Mouse (Mus musculus): ENCODE data around the gene Gm20425. TPM values are rescaled to one million over a fixed set of nuclear protein-coding genes. Genes with fewer than 3 reads are reported as not detected.

Gm20425 gene
- polyA plus RNA-seq (2012), result not detected in 2 replicates

GRCm38 (mm10) chr9:103230151-103230951 lies at the start of gene Gm20425, which contains the start of gene Trf:
Gene Gm20425, minus strand, starts transcription at chr9:103230307.
Gene Trf, minus strand, starts transcription at chr9:103230444.
- H3K27me3 ChIP-seq (ENCODE audit: control insufficient read depth), result peaks cover 13% of the 10 kb centered on the region
- peak within 1 kb of the TSS; percentile 54 for H3K4me3 ChIP-seq (replicated peaks)
- no peak for TF ChIP-seq GATA1 (IDR thresholded peaks at IDR 0.05; ENCODE audit: low read length)
- TF ChIP-seq TAL1 (IDR thresholded peaks at IDR 0.05; ENCODE audit: low read length), result no peak
- H3K36me3 ChIP-seq (ENCODE audit: control insufficient read depth), result peaks cover 6% of the 10 kb centered on the region; the same call in 1 of the 2 replicates
- no peaks in the 10 kb centered on the region for H3K9me3 ChIP-seq (ENCODE audit: control insufficient read depth, low read length)
- H3K4me1 ChIP-seq (ENCODE audit: control insufficient read depth), result no peaks in the 10 kb centered on the region; the same call in 1 of the 2 replicates

DNA sequence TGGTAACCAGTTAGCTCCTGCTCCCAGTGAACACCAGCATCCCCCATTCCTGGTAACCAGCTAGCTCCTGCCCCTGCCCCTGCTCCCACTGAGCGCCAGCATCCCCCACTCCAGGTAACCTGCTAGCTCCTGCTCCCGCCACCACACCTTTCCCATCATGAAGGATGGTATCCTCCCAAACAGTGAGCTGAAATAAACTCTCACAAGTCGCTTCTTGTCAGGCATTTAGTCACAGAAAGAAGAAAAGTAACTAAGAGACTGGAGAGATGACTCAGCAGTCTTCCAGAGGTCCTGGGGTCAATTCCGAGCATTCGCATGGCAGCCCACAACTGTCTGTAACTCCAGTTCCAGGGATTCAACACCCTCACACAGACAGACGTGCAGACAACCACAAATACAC lies 46.8 kb upstream of the Gm20425 start:
- peaks cover 99% of the 10 kb centered on the region for H3K36me3 ChIP-seq (ENCODE audit: control insufficient read depth)
- no peaks in the 10 kb centered on the region for H3K27me3 ChIP-seq (ENCODE audit: control insufficient read depth)
- H3K9me3 ChIP-seq (ENCODE audit: control insufficient read depth, low read length), result no peaks in the 10 kb centered on the region
- no peak overlapping the region for H3K4me3 ChIP-seq (replicated peaks)
- no peak for TF ChIP-seq TAL1 (IDR thresholded peaks at IDR 0.05; ENCODE audit: low read length)
- TF ChIP-seq GATA1 (IDR thresholded peaks at IDR 0.05; ENCODE audit: low read length), result no peak
- peaks cover 42% of the 10 kb centered on the region for H3K4me1 ChIP-seq (ENCODE audit: control insufficient read depth)

GRCm38 (mm10) chr9:103275676-103276075 lies 45.6 kb upstream of the Gm20425 start:
- Histone ChIP-seq H3K9me3 (ENCODE audit: control insufficient read depth, low read length) (no peaks in the 10 kb centered on the region), H3K27me3 (ENCODE audit: control insufficient read depth) (no peaks in the 10 kb centered on the region), H3K4me3 (replicated peaks) (no peak overlapping the region), H3K4me1 (ENCODE audit: control insufficient read depth) (peaks cover 42% of the 10 kb centered on the region), H3K36me3 (ENCODE audit: control insufficient read depth) (peaks cover 99% of the 10 kb centered on the region)
- TF ChIP-seq GATA1 (IDR thresholded peaks at IDR 0.05; ENCODE audit: low read length), result no peak
- no peak for TF ChIP-seq TAL1 (IDR thresholded peaks at IDR 0.05; ENCODE audit: low read length)

DNA sequence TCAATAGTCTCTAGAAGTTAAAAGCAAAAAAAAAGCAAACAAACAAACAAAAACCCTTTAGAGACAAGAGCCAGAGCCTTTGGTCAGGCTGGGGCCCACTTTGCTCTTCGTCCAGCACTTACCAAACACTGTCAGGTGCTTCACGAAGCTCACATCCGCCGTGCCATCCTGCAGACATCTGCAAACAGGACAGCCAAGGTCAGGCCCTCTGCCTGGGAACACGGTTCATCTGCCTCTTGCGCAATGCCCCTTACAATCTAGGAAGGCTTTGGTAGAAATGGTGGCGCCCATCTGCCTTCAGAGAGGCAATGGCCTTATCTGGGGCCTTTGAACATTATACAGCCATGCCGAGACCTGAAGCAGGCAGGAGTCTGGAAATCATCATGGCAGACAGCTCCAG lies 44.7 kb upstream of the Gm20425 start:
- TF ChIP-seq GATA1 (IDR thresholded peaks at IDR 0.05; ENCODE audit: low read length), result no peak
- no peak for TF ChIP-seq TAL1 (IDR thresholded peaks at IDR 0.05; ENCODE audit: low read length)
- Histone ChIP-seq H3K27me3 (ENCODE audit: control insufficient read depth) (no peaks in the 10 kb centered on the region), H3K9me3 (ENCODE audit: control insufficient read depth, low read length) (no peaks in the 10 kb centered on the region), H3K36me3 (ENCODE audit: control insufficient read depth) (peaks cover 96% of the 10 kb centered on the region), H3K4me1 (ENCODE audit: control insufficient read depth) (peaks cover 39% of the 10 kb centered on the region), H3K4me3 (replicated peaks) (no peak overlapping the region)

DNA sequence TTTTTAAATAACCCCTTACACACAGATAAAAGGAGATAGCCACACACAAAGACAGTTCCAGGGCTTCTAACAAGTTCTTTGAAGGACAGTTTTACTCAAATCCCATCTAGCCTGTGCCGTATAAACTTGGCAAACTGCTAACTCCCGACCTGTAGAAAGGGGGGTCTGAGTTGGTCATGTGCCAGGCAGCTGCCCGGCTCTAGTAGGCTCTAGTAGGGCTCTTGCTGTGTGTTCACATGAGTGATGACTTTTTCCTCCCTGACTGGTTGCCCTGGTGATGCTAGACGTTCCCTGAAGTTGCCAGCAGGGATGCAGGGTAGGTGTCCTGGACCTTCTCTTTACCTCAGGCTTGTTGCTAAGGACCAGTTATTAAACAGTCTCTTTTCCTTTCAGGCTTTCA lies 41.0 kb upstream of the Gm20425 start:
- H3K27me3 ChIP-seq (ENCODE audit: control insufficient read depth), result no peaks in the 10 kb centered on the region
- peaks cover 20% of the 10 kb centered on the region for H3K4me1 ChIP-seq (ENCODE audit: control insufficient read depth)
- H3K36me3 ChIP-seq (ENCODE audit: control insufficient read depth), result peaks cover 97% of the 10 kb centered on the region
- peaks cover 3% of the 10 kb centered on the region for H3K9me3 ChIP-seq (ENCODE audit: control insufficient read depth, low read length)
- no peak for TF ChIP-seq TAL1 (IDR thresholded peaks at IDR 0.05; ENCODE audit: low read length)
- no peak for TF ChIP-seq GATA1 (IDR thresholded peaks at IDR 0.05; ENCODE audit: low read length)
- no peak overlapping the region for H3K4me3 ChIP-seq (replicated peaks)

DNA sequence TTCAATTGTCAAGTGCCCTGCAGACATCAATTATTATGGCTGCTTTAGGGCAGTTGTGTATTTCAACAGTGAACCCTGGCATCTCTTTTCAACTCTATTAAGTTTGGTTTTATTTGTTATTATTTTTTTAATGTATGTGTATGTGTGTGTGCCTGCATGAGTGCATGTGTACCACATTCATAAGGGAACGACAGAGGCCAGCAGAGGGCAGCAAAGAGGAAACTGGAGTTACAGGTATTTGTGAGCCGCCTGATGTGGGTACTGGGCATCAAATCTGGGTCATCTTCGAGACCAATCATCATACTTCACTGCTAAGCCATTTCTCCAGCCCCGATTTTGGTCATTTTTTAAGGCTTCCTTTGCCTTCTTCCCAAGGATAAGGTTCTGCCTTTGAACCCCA lies 35.7 kb upstream of the Gm20425 start:
- peaks cover 96% of the 10 kb centered on the region for H3K36me3 ChIP-seq (ENCODE audit: control insufficient read depth)
- no peak overlapping the region for H3K4me3 ChIP-seq (replicated peaks)
- no peaks in the 10 kb centered on the region for H3K4me1 ChIP-seq (ENCODE audit: control insufficient read depth)
- H3K9me3 ChIP-seq (ENCODE audit: control insufficient read depth, low read length), result peaks cover 6% of the 10 kb centered on the region
- TF ChIP-seq GATA1 (IDR thresholded peaks at IDR 0.05; ENCODE audit: low read length), result no peak
- TF ChIP-seq TAL1 (IDR thresholded peaks at IDR 0.05; ENCODE audit: low read length), result no peak
- no peaks in the 10 kb centered on the region for H3K27me3 ChIP-seq (ENCODE audit: control insufficient read depth)

DNA sequence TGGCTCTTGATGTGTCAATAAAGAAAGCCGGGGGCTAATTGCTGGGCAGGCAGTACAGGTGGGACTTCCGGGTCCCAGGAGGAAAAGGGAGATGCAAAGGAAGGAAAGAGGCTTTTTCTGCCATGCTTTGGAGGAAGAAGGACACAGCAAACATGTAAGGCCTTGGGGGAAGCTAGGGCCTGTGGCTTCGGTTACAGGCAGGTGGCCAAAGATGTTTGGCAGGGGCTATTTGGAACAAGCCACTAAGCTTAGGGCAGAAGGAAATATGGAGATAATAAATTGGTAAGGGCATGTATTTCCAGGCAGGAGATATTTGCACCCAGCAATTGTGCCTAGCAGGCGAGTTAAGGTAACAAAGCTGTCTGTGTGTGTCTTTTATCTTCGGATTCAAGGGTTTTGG lies 22.8 kb upstream of the Gm20425 start:
- Histone ChIP-seq H3K36me3 (ENCODE audit: control insufficient read depth) (peaks cover 95% of the 10 kb centered on the region), H3K4me3 (replicated peaks) (no peak overlapping the region), H3K4me1 (ENCODE audit: control insufficient read depth) (peaks cover 5% of the 10 kb centered on the region), H3K9me3 (ENCODE audit: control insufficient read depth, low read length) (peaks cover 10% of the 10 kb centered on the region), H3K27me3 (ENCODE audit: control insufficient read depth) (no peaks in the 10 kb centered on the region; the same call in 1 of the 2 replicates)
- TF ChIP-seq TAL1 (IDR thresholded peaks at IDR 0.05; ENCODE audit: low read length) (no peak), GATA1 (IDR thresholded peaks at IDR 0.05; ENCODE audit: low read length) (no peak)

DNA sequence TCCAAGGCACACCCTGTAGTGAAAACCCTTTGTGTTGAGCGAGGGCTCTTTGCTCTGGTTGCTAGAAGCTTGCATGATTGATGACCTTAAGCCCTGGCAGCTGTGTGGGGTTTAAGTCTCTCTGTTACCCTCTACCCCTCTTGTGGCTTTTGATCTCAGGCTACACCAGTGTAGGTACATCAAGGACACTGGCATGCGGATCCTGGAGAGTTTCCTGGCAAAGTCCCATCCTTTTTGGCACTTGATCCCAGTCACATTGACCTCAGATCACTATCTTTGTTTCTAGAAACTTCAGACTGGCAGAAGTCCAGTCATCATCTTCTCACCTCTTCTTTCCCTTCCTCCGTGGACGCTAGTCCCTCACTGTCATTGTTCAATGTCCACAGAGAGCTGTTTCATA lies 18.5 kb upstream of the Gm20425 start:
- TF ChIP-seq GATA1 (IDR thresholded peaks at IDR 0.05; ENCODE audit: low read length) (no peak), TAL1 (IDR thresholded peaks at IDR 0.05; ENCODE audit: low read length) (no peak)
- peaks cover 54% of the 10 kb centered on the region for H3K36me3 ChIP-seq (ENCODE audit: control insufficient read depth)

DNA sequence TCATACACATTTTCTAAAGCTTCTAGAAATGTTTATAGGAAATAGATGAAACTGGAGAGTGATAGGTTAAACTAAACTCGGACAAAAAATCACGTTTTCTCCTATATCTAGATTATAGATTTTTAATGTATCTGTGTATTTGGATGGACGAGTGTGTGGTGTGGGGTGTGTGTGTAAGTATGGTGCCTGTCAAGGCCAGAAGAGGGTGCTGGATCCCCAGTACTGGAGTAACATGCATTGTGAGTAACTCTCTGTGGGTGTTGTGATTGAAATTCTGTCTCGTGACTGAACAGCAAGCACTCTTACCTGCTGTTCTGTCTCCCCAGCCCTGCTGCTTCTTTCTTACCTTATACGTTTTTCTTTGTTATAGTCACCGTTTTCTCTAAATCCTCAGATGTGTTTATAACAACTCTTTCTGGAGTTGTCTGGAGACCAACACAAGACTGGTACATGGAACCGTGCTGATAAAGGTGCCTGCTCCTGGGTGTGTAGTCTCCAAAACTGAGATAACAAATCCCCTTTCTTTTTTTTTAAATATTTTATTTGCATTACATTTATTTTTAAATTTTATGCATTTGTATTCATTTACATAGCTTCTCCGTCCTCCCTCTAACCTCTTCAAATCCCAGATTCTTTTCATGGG lies 16.5 kb upstream of the Gm20425 start:
- Histone ChIP-seq H3K36me3 (ENCODE audit: control insufficient read depth) (peaks cover 36% of the 10 kb centered on the region), H3K27me3 (ENCODE audit: control insufficient read depth) (no peaks in the 10 kb centered on the region)
- TF ChIP-seq TAL1 (IDR thresholded peaks at IDR 0.05; ENCODE audit: low read length), result no peak
- TF ChIP-seq GATA1 (IDR thresholded peaks at IDR 0.05; ENCODE audit: low read length), result no peak

More for the DNA sequence above, 18.5 kb upstream of the Gm20425 start:
- Histone ChIP-seq H3K9me3 (ENCODE audit: control insufficient read depth, low read length) (peaks cover 1% of the 10 kb centered on the region), H3K4me1 (ENCODE audit: control insufficient read depth) (peaks cover 21% of the 10 kb centered on the region), H3K27me3 (ENCODE audit: control insufficient read depth) (no peaks in the 10 kb centered on the region), H3K4me3 (replicated peaks) (no peak overlapping the region)

More for the DNA sequence above, 16.5 kb upstream of the Gm20425 start:
- Histone ChIP-seq H3K4me3 (replicated peaks) (no peak overlapping the region), H3K9me3 (ENCODE audit: control insufficient read depth, low read length) (no peaks in the 10 kb centered on the region), H3K4me1 (ENCODE audit: control insufficient read depth) (peaks cover 21% of the 10 kb centered on the region)
